Mouse (Mus musculus) ovary, adult 18-20 months (tissue): ENCODE measurements around the gene Tmem114.

Experiments
- DNase-seq: peaks from one replicate; pipeline ENCODE4 v3.0.0; 2022; ENCODE audit warnings: low spot score, mixed read lengths

Gene Tmem114

GRCm38 (mm10) chr16:8424971-8425330 is at the start of gene Tmem114:
Gene Tmem114 (minus strand): TSS chr16:8425136.
- DNase-seq = peak; percentile 45

GRCm38 (mm10) chr16:8470603-8471481 is 45.9 kb upstream of the Tmem114 start, which contains the start of gene Mettl22:
Gene Mettl22 (plus strand): TSS chr16:8470788.
- peak; percentile 86 for DNase-seq

- DNase-seq = no peak
Observed at GRCm38 (mm10) chr16:8470132-8470531, 45.2 kb upstream of the Tmem114 start.

- no peak for DNase-seq
Observed at GRCm38 (mm10) chr16:8459098-8459497, 34.2 kb upstream of the Tmem114 start.

- no peak for DNase-seq
Observed at GRCm38 (mm10) chr16:8458391-8458790, 33.5 kb upstream of the Tmem114 start.

- DNase-seq = no peak
Observed at GRCm38 (mm10) chr16:8455221-8455620, 30.3 kb upstream of the Tmem114 start.

- DNase-seq = no peak
Observed at GRCm38 (mm10) chr16:8453301-8453700, 28.4 kb upstream of the Tmem114 start.

- no peak for DNase-seq
Observed at GRCm38 (mm10) chr16:8446256-8446655, 21.3 kb upstream of the Tmem114 start.

- DNase-seq = no peak
Observed at GRCm38 (mm10) chr16:8444911-8445310, 20.0 kb upstream of the Tmem114 start.

GRCm38 (mm10) chr16:8432616-8433015 is 7.7 kb upstream of the Tmem114 start:
- no peak for DNase-seq

- no peak for DNase-seq
Observed at GRCm38 (mm10) chr16:8429531-8429930, 4.6 kb upstream of the Tmem114 start.

GRCm38 (mm10) chr16:8425736-8426135 is 800 bp upstream of the Tmem114 start:
- DNase-seq = no peak

GRCm38 (mm10) chr16:8424161-8424970 is 570 bp downstream of the Tmem114 start:
- DNase-seq = no peak

- DNase-seq = no peak
Observed at GRCm38 (mm10) chr16:8423626-8424114, 1.3 kb downstream of the Tmem114 start.

GRCm38 (mm10) chr16:8420842-8421241 is 4.1 kb downstream of the Tmem114 start:
- no peak for DNase-seq

- DNase-seq = no peak
Observed at GRCm38 (mm10) chr16:8420381-8420780, 4.6 kb downstream of the Tmem114 start.

- DNase-seq = no peak
Observed at GRCm38 (mm10) chr16:8419666-8420065, 5.3 kb downstream of the Tmem114 start.

GRCm38 (mm10) chr16:8418126-8418525 is 6.8 kb downstream of the Tmem114 start:
- no peak for DNase-seq

- DNase-seq = no peak
Observed at GRCm38 (mm10) chr16:8417011-8417720, 7.8 kb downstream of the Tmem114 start.

GRCm38 (mm10) chr16:8415996-8416395 is 8.9 kb downstream of the Tmem114 start:
- DNase-seq = no peak

GRCm38 (mm10) chr16:8413441-8413840 is 11.5 kb downstream of the Tmem114 start:
- DNase-seq = no peak

GRCm38 (mm10) chr16:8412213-8412612 is 12.7 kb downstream of the Tmem114 start:
- no peak for DNase-seq
